Mouse (Mus musculus): ENCODE measurements around the gene Prrx1.

GRCm38 (mm10) chr1:163355626-163356156 lies 42.2 kb upstream of the Prrx1 start:
- TF ChIP-seq CTCF (IDR thresholded peaks at IDR 0.05; ENCODE audit: extremely low read depth, insufficient read depth, low read length) (no peak), POLR2A (IDR thresholded peaks at IDR 0.05; ENCODE audit: extremely low read depth, insufficient read depth, low read length) (no peak)

Data from cortical plate, adult 2 months (tissue).